In genomic region chr5:107621327-107621726, GRCm38 (mm10) we compare ENCODE assay signal across 15 mouse cellular contexts.
"Had no signal": no experiment of that assay in that cellular context is flagged by ENCODE, and none has a peak within 500 bp of the region (broad histone marks: within the 10 kb centered on the region; RNA-seq: fewer than 3 reads in every experiment).

No protein-coding gene starts in this region.

- H3K27me3 ChIP-seq: limb, embryonic 12.5 days; limb, embryonic 15.5 days; megakaryocyte, embryonic 14.5 days had no signal

- H3K4me2 ChIP-seq: limb, embryonic 12.5 days; limb, embryonic 15.5 days; midbrain, embryonic 11.5 days had no signal

- DNase-seq: kidney, adult 18-20 months; kidney, adult 9 months; kidney, postnatal 14 days; kidney, postnatal 4 days; left cerebral cortex, postnatal 4 days; lung, adult 2 months; midbrain, embryonic 14.5 days; thymus, adult 18-20 months; thymus, postnatal 36 days had no signal

- H3K9ac ChIP-seq: limb, embryonic 12.5 days; limb, embryonic 15.5 days had no signal

- H3K9me3 ChIP-seq: limb, embryonic 12.5 days; limb, embryonic 15.5 days; megakaryocyte, embryonic 14.5 days had no signal

- H3K27ac ChIP-seq: limb, embryonic 12.5 days; limb, embryonic 15.5 days; macrophage had no signal

- ATAC-seq: intestine, embryonic 16.5 days had no signal

- H3K4me1 ChIP-seq: limb, embryonic 12.5 days; limb, embryonic 15.5 days; megakaryocyte, embryonic 14.5 days had no signal

- H3K4me3 ChIP-seq: limb, embryonic 12.5 days; limb, embryonic 15.5 days; megakaryocyte, embryonic 14.5 days had no signal
